Comparison of ENCODE assay signal across 8 mouse cellular contexts in genomic region chr2:129908701-129909425, GRCm38 (mm10).
DNase-seq lines count a peak whose midpoint lies in the region; ATAC-seq and TF ChIP-seq lines count a peak whose summit lies in the region.

No protein-coding gene starts in this region.

- TF ChIP-seq CTCF in thymus, adult 2 months (IDR thresholded peaks at IDR 0.05; ENCODE audit: borderline replicate concordance, control insufficient read depth, extremely low read depth, insufficient read depth, low read length, poor library complexity): no peak

- H3K4me3 ChIP-seq in forebrain, embryonic 11.5 days (ENCODE audit: low read depth, low read length): peak overlapping the region; percentile 27
- no peak overlapping the region for H3K4me3 ChIP-seq in thymus, adult 2 months (ENCODE audit: control insufficient read depth, insufficient read depth, low read length)

- ATAC-seq in forebrain, embryonic 11.5 days (replicated peaks; ENCODE audit: low FRiP score): peak; percentile 98
- no peak for ATAC-seq in megakaryocyte-erythroid progenitor cell, adult 5-6 weeks (replicated peaks; ENCODE audit: low FRiP score, low TSS enrichment, poor library complexity, severe bottlenecking)

- no peaks in the 10 kb centered on the region for H3K9me3 ChIP-seq in forebrain, embryonic 11.5 days (ENCODE audit: control insufficient read depth, low read length)

- no peak for TF ChIP-seq POLR2A in thymus, adult 2 months (IDR thresholded peaks at IDR 0.05; ENCODE audit: control insufficient read depth, extremely low read depth, insufficient read depth, low read length, poor library complexity)

- intact Hi-C loops in left cerebral cortex, postnatal 36 days (cut with DNase I): loop anchor here (10.0 kb wide), 1 partner anchor 336 kb away; no protein-coding TSS in a partner anchor

- peaks cover 2% of the 10 kb centered on the region; the same call in 1 of the 2 replicates for H3K4me1 ChIP-seq in forebrain, embryonic 11.5 days (replicated peaks; ENCODE audit: control insufficient read depth, insufficient read depth, low read length)
- H3K4me1 ChIP-seq in thymus, adult 2 months (replicated peaks; ENCODE audit: control insufficient read depth, insufficient read depth, low read length): no peaks in the 10 kb centered on the region

- H3K27ac ChIP-seq in forebrain, embryonic 11.5 days (ENCODE audit: low read depth, low read length): peak overlapping the region; percentile 18; the same call in 1 of the 2 replicates
- no peak overlapping the region for H3K27ac ChIP-seq in thymus, adult 2 months (ENCODE audit: control insufficient read depth, insufficient read depth, low read length)

- WGBS in forebrain, embryonic 11.5 days: 2% methylated on average over 28 of the region's 28 CpGs
- 13% methylated on average over 28 of the region's 28 CpGs for WGBS in thymus, adult 2 months

- DNase-seq in Muller cell, postnatal 12 days (ENCODE audit: inconsistent ontology term): peak; percentile 54
- DNase-seq in brain, embryonic 18.5 days (ENCODE audit: low read depth, low spot score): peak; percentile 74
- peak; percentile 91 for DNase-seq in forebrain, embryonic 11.5 days (ENCODE audit: low spot score)
- DNase-seq in kidney, adult 18-20 months: peak; percentile 28
- DNase-seq in left cerebral cortex, postnatal 36 days (ENCODE audit: low spot score in 2 of 2): peak; percentile 75
- DNase-seq in retina, postnatal 7 days (ENCODE audit: low read depth, low spot score): peak; percentile 29
- no peak for DNase-seq in thymus, adult 2 months

- peak overlapping the region; percentile 48 for H3K9ac ChIP-seq in forebrain, embryonic 11.5 days (ENCODE audit: low read length)

- H3K27me3 ChIP-seq in forebrain, embryonic 11.5 days (ENCODE audit: control insufficient read depth, insufficient read depth, low read length): no peaks in the 10 kb centered on the region
- 0 out of 2 replicates have a peak, but pooled peaks cover 3% of the 10 kb centered on the region for H3K27me3 ChIP-seq in thymus, adult 2 months (ENCODE audit: control insufficient read depth, insufficient read depth, low read length)

- no peaks in the 10 kb centered on the region for H3K36me3 ChIP-seq in forebrain, embryonic 11.5 days (ENCODE audit: control insufficient read depth, insufficient read depth, low read length)
- no peaks in the 10 kb centered on the region for H3K36me3 ChIP-seq in thymus, adult 2 months (ENCODE audit: control insufficient read depth, insufficient read depth, low read length)

- H3K4me2 ChIP-seq in forebrain, embryonic 11.5 days (ENCODE audit: low read depth, low read length, severe bottlenecking): peak overlapping the region; percentile 57
